Mouse (Mus musculus) CH12.LX (cell line): ENCODE data around the gene App.

ENCODE experiments used
- CHD1 ChIP-seq: IDR thresholded peaks from 2 replicates; pipeline ENCODE4 v1.6.1; 2012; ENCODE audit warnings: low read depth, low read length, improper control_type of control experiment, inconsistent platforms
- CTCF ChIP-seq, 2 experiments: IDR thresholded peaks in 1 of 2; conservative IDR thresholded peaks in 1 of 2; 2 replicates each; pipeline ENCODE4 v1.5.1; 2011 to 2012; ENCODE audit warnings: low read depth in 2 of 2, low read length in 2 of 2, improper control_type of control experiment in 1 of 2, inconsistent platforms in 1 of 2, mild to moderate bottlenecking in 1 of 2, moderate library complexity in 1 of 2
- IRF4 ChIP-seq: IDR thresholded peaks from 2 replicates; pipeline ENCODE4 v1.6.1; 2014; ENCODE audit warnings: low read depth, mild to moderate bottlenecking, inconsistent platforms, low read length, improper control_type of control experiment
- MAX ChIP-seq: IDR thresholded peaks from 2 replicates; pipeline ENCODE4 v1.6.1; 2011; ENCODE audit warnings: low read length, improper control_type of control experiment
- MAZ ChIP-seq: IDR thresholded peaks from 2 replicates; pipeline ENCODE4 v1.6.1; 2012; ENCODE audit warnings: low read depth, mild to moderate bottlenecking, inconsistent platforms, low read length, improper control_type of control experiment, moderate library complexity
- POLR2A ChIP-seq: IDR thresholded peaks from 2 replicates; pipeline ENCODE4 v1.6.1; 2011; ENCODE audit warnings: low read depth, mild to moderate bottlenecking, improper control_type of control experiment, low read length
- RCOR1 ChIP-seq: conservative IDR thresholded peaks from 2 replicates; pipeline ENCODE4 v1.6.1; 2012; ENCODE audit warnings: low read depth, mild to moderate bottlenecking, inconsistent platforms, low read length, improper control_type of control experiment
- SIN3A ChIP-seq: IDR thresholded peaks from 2 replicates; pipeline ENCODE4 v1.6.1; 2012; ENCODE audit warnings: low read length, improper control_type of control experiment, inconsistent platforms
- SMC3 ChIP-seq: IDR thresholded peaks from 2 replicates; pipeline ENCODE4 v1.6.1; 2011; ENCODE audit warnings: low read depth, low read length, improper control_type of control experiment
- TBP ChIP-seq: conservative IDR thresholded peaks from 2 replicates; pipeline ENCODE4 v1.6.1; 2011; ENCODE audit warnings: low read depth, low read length, improper control_type of control experiment
- TCF12 ChIP-seq: IDR thresholded peaks from 2 replicates; pipeline ENCODE4 v1.6.1; 2014; ENCODE audit warnings: low read depth, mild to moderate bottlenecking, inconsistent platforms, low read length, improper control_type of control experiment
- ZKSCAN1 ChIP-seq: IDR thresholded peaks from 2 replicates; pipeline ENCODE4 v1.6.1; 2012; ENCODE audit warnings: low read depth, inconsistent platforms, low read length, improper control_type of control experiment, borderline replicate concordance
- ZNF384 ChIP-seq: IDR thresholded peaks from 2 replicates; pipeline ENCODE4 v1.6.1; 2012; ENCODE audit warnings: low read depth, low read length, improper control_type of control experiment, inconsistent platforms

DNA sequence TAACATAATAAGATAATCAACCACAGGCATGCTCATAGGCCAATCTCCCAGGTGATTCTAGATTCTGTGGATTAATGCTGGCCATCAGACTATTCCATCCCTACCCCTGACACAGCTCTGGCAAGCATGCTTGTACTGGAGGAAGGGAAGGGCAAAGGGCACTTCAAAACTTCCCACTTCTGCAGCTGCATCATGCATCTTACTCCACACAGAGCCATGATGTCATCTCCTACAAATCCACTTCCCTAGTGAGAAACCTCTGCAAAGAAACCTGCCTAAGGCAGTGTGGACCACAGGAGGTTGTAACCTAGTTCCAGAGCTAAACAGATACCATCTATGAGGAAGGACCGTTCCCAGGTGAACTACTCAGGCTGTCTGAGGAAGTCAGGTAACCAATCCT, 89.4 kb downstream of the App start:
- no peak for TF ChIP-seq ZNF384
- TF ChIP-seq POLR2A, result no peak
- no peak for TF ChIP-seq MAZ
- no peak for TF ChIP-seq CTCF (conservative IDR thresholded peaks at IDR 0.05 in 1 of 2, IDR thresholded peaks at IDR 0.05 in 1 of 2; ENCODE audit: low read depth in 2 of 2, low read length in 2 of 2)
- TF ChIP-seq SMC3, result no peak
- TF ChIP-seq CHD1, result no peak
- TF ChIP-seq MAX, result no peak
- no peak for TF ChIP-seq SIN3A
- TF ChIP-seq ZKSCAN1, result no peak
- TF ChIP-seq TBP, result no peak
- no peak for TF ChIP-seq IRF4
- TF ChIP-seq RCOR1, result no peak
- TF ChIP-seq TCF12, result no peak
